Mouse (Mus musculus) kidney, embryonic 14.5 days (tissue): ENCODE measurements around the gene Ank3. TPM values are rescaled to one million over a fixed set of nuclear protein-coding genes. Genes with fewer than 3 reads are reported as not detected.
A peak's percentile ranks its signal among the peaks of the same experiment; 100 is the strongest.

ENCODE experiments used
- ATAC-seq: fragments of 200-750 bp; cut with Nextera tagmentation; 2 replicates; pipeline ENCODE4 v1.8.0; 2017; ENCODE audit warnings: moderate number of reproducible peaks, mild to moderate bottlenecking, moderate TSS enrichment, moderate library complexity; ENCODE audit not compliant: low FRiP score, low TSS enrichment
- H3K27ac ChIP-seq: fragments of 300-500 bp; sonication (generic); 2 replicates; pipeline ENCODE4 v1.5.1; 2014; ENCODE audit warnings: low read depth, mild to moderate bottlenecking, low read length, moderate library complexity, mixed read lengths
- H3K27me3 ChIP-seq: fragments of 300-500 bp; sonication (generic); 2 replicates; pipeline ENCODE4 v1.6.1; 2014; ENCODE audit warnings: mild to moderate bottlenecking, low read length; ENCODE audit not compliant: control insufficient read depth, insufficient read depth
- H3K36me3 ChIP-seq: fragments of 300-500 bp; sonication (generic); 2 replicates; pipeline ENCODE4 v1.6.1; 2014; ENCODE audit warnings: low read length, mixed read lengths; ENCODE audit not compliant: control insufficient read depth, insufficient read depth
- H3K4me1 ChIP-seq: fragments of 300-500 bp; sonication (generic); 2 replicates; pipeline ENCODE4 v1.6.1; 2014; ENCODE audit warnings: low read length, mixed read lengths; ENCODE audit not compliant: control insufficient read depth, insufficient read depth
- H3K4me2 ChIP-seq: fragments of 300-500 bp; sonication (generic); replicated peaks from 2 replicates; pipeline ENCODE4 v1.6.1; 2014; ENCODE audit warnings: low read depth, mild to moderate bottlenecking, low read length
- H3K4me3 ChIP-seq: fragments of 300-500 bp; sonication (generic); 2 replicates; pipeline ENCODE4 v1.5.1; 2014; ENCODE audit warnings: mild to moderate bottlenecking, low read length
- H3K9ac ChIP-seq: fragments of 300-500 bp; sonication (generic); 2 replicates; pipeline ENCODE4 v1.6.1; 2014; ENCODE audit warnings: low read depth, mild to moderate bottlenecking, low read length, moderate library complexity
- H3K9me3 ChIP-seq: fragments of 300-500 bp; sonication (generic); 2 replicates; pipeline ENCODE4 v1.6.1; 2016; ENCODE audit warnings: low read length; ENCODE audit not compliant: control insufficient read depth
- WGBS: fragments of 180-500 bp; shearing (Covaris S2); extraction: QIAGEN DNeasy Blood & Tissue Kit; methylation state at CpG from one replicate; pipeline ENCODE4 v1.1.7; 2014; 5-methylcytosine and 5-hydroxymethylcytosine counted together
- polyA plus RNA-seq: library from polyadenylated mRNA; unstranded; fragments of >200 nt; fragmentation: Nextera tagmentation; extraction: Ambion mirVana; gene quantifications from 2 replicates; pipeline ENCODE4 v1.2.1, GENCODE M21; 2014

Gene Ank3
- polyA plus RNA-seq, 1 experiment from 2014 or later: 48.9 TPM

DNA sequence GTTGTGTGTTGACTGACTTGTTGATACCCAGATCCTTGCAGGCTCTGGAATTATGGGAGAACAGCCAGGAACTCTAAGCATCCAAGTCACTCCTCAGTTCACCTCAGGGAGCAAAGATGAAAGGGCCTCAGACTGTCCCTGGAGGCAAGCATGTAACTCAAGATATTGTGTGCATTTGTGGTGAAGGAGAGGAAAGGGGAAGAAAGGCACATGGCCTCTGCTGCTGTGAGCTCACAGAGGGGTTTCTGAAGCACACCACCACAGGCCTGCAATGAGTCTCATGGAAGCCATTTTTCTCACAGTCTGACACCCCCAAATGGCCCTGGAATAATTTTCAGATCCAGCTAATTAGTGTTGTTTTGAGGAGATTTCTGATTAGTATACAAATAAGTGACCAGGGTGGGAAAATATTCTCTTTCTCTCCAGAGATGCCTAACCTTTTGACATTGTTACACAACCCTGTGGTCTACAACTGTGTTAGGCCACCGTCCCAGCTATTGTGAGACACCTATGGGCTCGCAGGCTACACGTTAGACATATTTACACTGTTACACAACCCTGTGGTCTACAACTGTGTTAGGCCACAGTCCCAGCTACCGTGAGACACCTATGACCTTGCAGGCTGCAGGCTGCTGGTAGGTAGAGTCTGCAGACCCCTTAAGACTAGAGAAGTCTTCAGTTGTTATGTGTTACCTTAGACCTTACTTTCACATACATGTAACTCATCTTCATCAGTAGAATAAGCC is 485.5 kb downstream of the Ank3 start:
- Histone ChIP-seq H3K4me2 (no peak overlapping the region), H3K36me3 (peaks cover 10% of the 10 kb centered on the region; the same call in 1 of the 2 replicates), H3K9ac (no peak overlapping the region), H3K4me1 (no peaks in the 10 kb centered on the region), H3K9me3 (peaks cover 2% of the 10 kb centered on the region; the same call in 1 of the 2 replicates), H3K27me3 (no peaks in the 10 kb centered on the region), H3K27ac (no peak overlapping the region), H3K4me3 (no peak overlapping the region)
- WGBS: 94% methylated on average over 4 of the region's 4 CpGs
- ATAC-seq: no peak

GRCm38 (mm10) chr10:69888399-69888798 is 489.8 kb downstream of the Ank3 start:
- peaks cover 7% of the 10 kb centered on the region; the same call in 1 of the 2 replicates for H3K36me3 ChIP-seq
- H3K4me3 ChIP-seq: no peak overlapping the region
- H3K27ac ChIP-seq: 0 out of 2 replicates have a peak overlapping the region, but pooled peaks have one; percentile 32
- H3K4me2 ChIP-seq: 0 out of 2 replicates have a peak overlapping the region, but pooled peaks have one; percentile 17
- H3K27me3 ChIP-seq: no peaks in the 10 kb centered on the region
- H3K4me1 ChIP-seq: no peaks in the 10 kb centered on the region
- WGBS: 39% methylated on average over 4 of the region's 4 CpGs
- 0 out of 2 replicates have a peak, but pooled peaks have one; percentile 11 for ATAC-seq
- no peak overlapping the region for H3K9ac ChIP-seq
- H3K9me3 ChIP-seq: no peaks in the 10 kb centered on the region

DNA sequence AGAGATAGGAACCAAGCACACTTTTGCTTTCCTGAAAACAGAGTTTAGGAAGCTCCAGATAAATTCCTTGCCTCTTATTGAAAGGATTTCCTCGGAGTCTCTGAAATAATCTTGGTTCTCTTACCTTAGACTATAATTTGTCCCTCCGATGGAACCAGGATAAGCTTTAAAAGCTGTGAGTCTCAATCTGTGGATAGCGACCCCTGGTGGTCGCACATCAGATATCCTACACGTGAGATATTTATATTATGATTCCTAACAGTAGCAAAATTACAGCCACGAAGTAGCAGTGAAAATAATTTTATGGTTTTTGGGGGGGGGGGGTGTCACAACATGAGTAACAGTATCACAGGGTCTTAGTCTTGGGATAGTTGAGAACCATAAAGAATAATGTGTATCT is 491.2 kb downstream of the Ank3 start:
- no peak overlapping the region for H3K27ac ChIP-seq
- no peak overlapping the region for H3K9ac ChIP-seq
- H3K4me3 ChIP-seq: no peak overlapping the region
- H3K9me3 ChIP-seq: no peaks in the 10 kb centered on the region
- H3K27me3 ChIP-seq: no peaks in the 10 kb centered on the region
- WGBS: 24% methylated on average over 6 of the region's 6 CpGs
- ATAC-seq: no peak
- peaks cover 6% of the 10 kb centered on the region; the same call in 1 of the 2 replicates for H3K36me3 ChIP-seq
- H3K4me2 ChIP-seq: no peak overlapping the region
- H3K4me1 ChIP-seq: no peaks in the 10 kb centered on the region

GRCm38 (mm10) chr10:69890389-69890985 is 491.9 kb downstream of the Ank3 start:
- Histone ChIP-seq H3K27me3 (no peaks in the 10 kb centered on the region), H3K4me2 (no peak overlapping the region), H3K9me3 (no peaks in the 10 kb centered on the region), H3K27ac (no peak overlapping the region), H3K9ac (no peak overlapping the region), H3K4me1 (no peaks in the 10 kb centered on the region), H3K36me3 (peaks cover 3% of the 10 kb centered on the region; the same call in 1 of the 2 replicates), H3K4me3 (no peak overlapping the region)
- no peak for ATAC-seq
- WGBS: 84% methylated on average over 11 of the region's 11 CpGs

DNA sequence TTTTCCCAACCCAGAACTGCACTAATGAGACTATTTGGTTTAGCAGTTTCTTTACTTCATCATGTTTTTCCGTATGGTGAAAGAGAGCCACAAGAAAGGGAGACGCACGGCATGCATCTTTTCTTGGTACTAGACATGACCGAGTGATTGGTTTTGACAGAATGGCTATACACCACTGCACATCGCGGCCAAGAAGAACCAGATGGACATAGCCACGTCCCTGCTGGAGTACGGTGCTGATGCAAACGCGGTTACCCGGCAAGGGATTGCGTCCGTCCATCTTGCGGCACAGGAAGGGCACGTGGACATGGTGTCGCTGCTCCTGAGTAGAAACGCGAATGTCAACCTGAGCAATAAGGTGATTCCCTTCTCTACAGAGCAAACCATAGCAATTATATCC is 493.6 kb downstream of the Ank3 start:
- 95% methylated on average over 18 of the region's 18 CpGs for WGBS
- no peaks in the 10 kb centered on the region for H3K27me3 ChIP-seq
- peaks cover 3% of the 10 kb centered on the region; the same call in 1 of the 2 replicates for H3K36me3 ChIP-seq

DNA sequence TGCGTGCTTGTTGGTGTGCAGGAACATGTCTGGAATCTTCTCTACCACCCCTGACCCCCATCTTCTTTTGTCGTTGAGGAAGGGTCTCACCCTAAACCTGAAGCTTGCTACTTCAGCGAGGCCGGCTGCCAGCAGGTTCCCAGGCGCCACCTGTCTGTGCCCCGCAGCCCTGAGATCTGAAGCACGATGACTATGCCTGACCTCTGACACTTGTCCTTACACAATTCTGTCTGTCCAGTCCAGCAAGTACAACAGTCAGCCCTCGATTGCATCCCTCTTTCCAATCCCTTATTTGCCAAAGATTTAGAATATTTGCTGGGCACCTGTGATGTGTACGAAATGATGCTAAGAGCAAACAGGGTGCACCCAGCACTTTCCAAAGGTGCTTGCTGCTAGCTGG is 497.0 kb downstream of the Ank3 start:
- Histone ChIP-seq H3K4me3 (no peak overlapping the region), H3K36me3 (peaks cover 8% of the 10 kb centered on the region; the same call in 1 of the 2 replicates), H3K9me3 (no peaks in the 10 kb centered on the region), H3K27me3 (no peaks in the 10 kb centered on the region), H3K9ac (no peak overlapping the region), H3K27ac (no peak overlapping the region), H3K4me2 (no peak overlapping the region), H3K4me1 (no peaks in the 10 kb centered on the region)
- no peak for ATAC-seq
- WGBS: 81% methylated on average over 9 of the region's 9 CpGs

More for the DNA sequence above, 493.6 kb downstream of the Ank3 start:
- Histone ChIP-seq H3K9me3 (no peaks in the 10 kb centered on the region), H3K4me2 (no peak overlapping the region), H3K4me3 (no peak overlapping the region), H3K27ac (no peak overlapping the region), H3K4me1 (no peaks in the 10 kb centered on the region), H3K9ac (no peak overlapping the region)
- no peak for ATAC-seq

DNA sequence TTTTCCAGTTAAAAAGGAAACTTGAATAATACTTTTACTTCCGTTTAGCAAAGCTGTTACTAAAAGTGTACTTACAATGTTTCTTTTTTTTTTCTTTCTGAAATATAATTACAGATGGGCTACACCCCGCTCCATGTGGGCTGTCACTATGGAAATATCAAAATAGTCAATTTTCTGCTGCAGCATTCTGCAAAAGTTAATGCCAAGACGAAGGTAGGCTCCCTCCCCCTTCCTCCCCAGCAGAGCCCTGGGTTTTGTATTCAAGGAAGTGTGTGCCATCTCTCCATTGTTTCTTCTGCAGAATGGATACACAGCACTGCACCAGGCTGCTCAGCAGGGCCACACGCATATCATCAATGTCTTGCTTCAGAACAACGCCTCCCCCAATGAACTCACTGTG is 499.4 kb downstream of the Ank3 start:
- ATAC-seq: no peak
- WGBS: 81% methylated on average over 5 of the region's 5 CpGs

GRCm38 (mm10) chr10:69898821-69899220 is 500.2 kb downstream of the Ank3 start:
- no peaks in the 10 kb centered on the region for H3K27me3 ChIP-seq
- H3K4me1 ChIP-seq: no peaks in the 10 kb centered on the region
- no peak overlapping the region for H3K4me2 ChIP-seq
- 93% methylated on average over 8 of the region's 8 CpGs for WGBS
- H3K9me3 ChIP-seq: no peaks in the 10 kb centered on the region
- ATAC-seq: no peak
- H3K36me3 ChIP-seq: peaks cover 8% of the 10 kb centered on the region; the same call in 1 of the 2 replicates
- no peak overlapping the region for H3K9ac ChIP-seq
- H3K27ac ChIP-seq: no peak overlapping the region
- no peak overlapping the region for H3K4me3 ChIP-seq

More for the DNA sequence above, 499.4 kb downstream of the Ank3 start:
- H3K4me3 ChIP-seq: no peak overlapping the region
- no peak overlapping the region for H3K4me2 ChIP-seq
- no peaks in the 10 kb centered on the region for H3K4me1 ChIP-seq
- no peak overlapping the region for H3K27ac ChIP-seq
- no peaks in the 10 kb centered on the region for H3K9me3 ChIP-seq
- H3K27me3 ChIP-seq: no peaks in the 10 kb centered on the region
- peaks cover 8% of the 10 kb centered on the region; the same call in 1 of the 2 replicates for H3K36me3 ChIP-seq
- H3K9ac ChIP-seq: no peak overlapping the region

- WGBS: 77% methylated on average over 3 of the region's 3 CpGs
These were observed 501.2 kb downstream of the Ank3 start for GRCm38 (mm10) chr10:69899788-69900187.

More at GRCm38 (mm10) chr10:69899788-69900187, 501.2 kb downstream of the Ank3 start:
- Histone ChIP-seq H3K4me2 (no peak overlapping the region), H3K27me3 (no peaks in the 10 kb centered on the region), H3K27ac (no peak overlapping the region), H3K4me1 (no peaks in the 10 kb centered on the region), H3K4me3 (no peak overlapping the region), H3K9ac (no peak overlapping the region), H3K36me3 (peaks cover 5% of the 10 kb centered on the region; the same call in 1 of the 2 replicates), H3K9me3 (no peaks in the 10 kb centered on the region)
- ATAC-seq: no peak
